Mouse (Mus musculus): Measurements from ENCODE around the gene Vps11. TPM values are rescaled to one million over a fixed set of nuclear protein-coding genes. Genes with fewer than 3 reads are reported as not detected.
A peak's percentile ranks its signal among the peaks of the same experiment; 100 is the strongest.

The Vps11 gene
- polyA plus RNA-seq, 1 experiment from 2014 or later: 34.4 TPM

GRCm38 (mm10) chr9:44334396-44335330 is 26.8 kb downstream of the Vps11 start, which contains the start of gene H2afx:
Gene H2afx, plus strand, starts transcription at chr9:44334694.
- peak; percentile 97 for ATAC-seq (ENCODE audit: low read depth)
- Histone ChIP-seq H3K9ac (replicated peaks; ENCODE audit: low read depth, low read length) (peak within 1 kb of the TSS; percentile 88), H3K36me3 (ENCODE audit: control insufficient read depth, insufficient read depth, low read length) (peaks cover 26% of the 10 kb centered on the region; the same call in 1 of the 2 replicates), H3K27me3 (ENCODE audit: control insufficient read depth, insufficient read depth, low read length) (no peaks in the 10 kb centered on the region), H3K4me1 (ENCODE audit: control insufficient read depth, insufficient read depth, low read length) (peaks cover 4% of the 10 kb centered on the region; the same call in 1 of the 2 replicates), H3K4me3 (ENCODE audit: low read depth, low read length) (peak within 1 kb of the TSS; percentile 82), H3K4me2 (ENCODE audit: low read depth, low read length) (peak within 1 kb of the TSS; percentile 83), H3K27ac (ENCODE audit: low read depth, low read length) (peak within 1 kb of the TSS; percentile 87), H3K9me3 (ENCODE audit: control insufficient read depth, low read length) (no peaks in the 10 kb centered on the region)
- under 1% methylated on average over 87 of the region's 91 CpGs for WGBS

GRCm38 (mm10) chr9:44332918-44333638 is 28.4 kb downstream of the Vps11 start:
- no peak for ATAC-seq (ENCODE audit: low read depth)
- Histone ChIP-seq H3K4me1 (ENCODE audit: control insufficient read depth, insufficient read depth, low read length) (peaks cover 4% of the 10 kb centered on the region), H3K36me3 (ENCODE audit: control insufficient read depth, insufficient read depth, low read length) (peaks cover 26% of the 10 kb centered on the region; the same call in 1 of the 2 replicates), H3K27ac (ENCODE audit: low read depth, low read length) (no peak overlapping the region), H3K9me3 (ENCODE audit: control insufficient read depth, low read length) (no peaks in the 10 kb centered on the region), H3K4me3 (ENCODE audit: low read depth, low read length) (no peak overlapping the region), H3K27me3 (ENCODE audit: control insufficient read depth, insufficient read depth, low read length) (no peaks in the 10 kb centered on the region), H3K4me2 (ENCODE audit: low read depth, low read length) (no peak overlapping the region), H3K9ac (replicated peaks; ENCODE audit: low read depth, low read length) (no peak overlapping the region)
- WGBS: 98% methylated on average over 13 of the region's 13 CpGs

- Histone ChIP-seq H3K4me2 (ENCODE audit: low read depth, low read length) (no peak overlapping the region), H3K9me3 (ENCODE audit: control insufficient read depth, low read length) (no peaks in the 10 kb centered on the region), H3K36me3 (ENCODE audit: control insufficient read depth, insufficient read depth, low read length) (peaks cover 26% of the 10 kb centered on the region; the same call in 1 of the 2 replicates), H3K27me3 (ENCODE audit: control insufficient read depth, insufficient read depth, low read length) (no peaks in the 10 kb centered on the region), H3K4me3 (ENCODE audit: low read depth, low read length) (no peak overlapping the region), H3K27ac (ENCODE audit: low read depth, low read length) (no peak overlapping the region), H3K9ac (replicated peaks; ENCODE audit: low read depth, low read length) (no peak overlapping the region), H3K4me1 (ENCODE audit: control insufficient read depth, insufficient read depth, low read length) (peaks cover 10% of the 10 kb centered on the region)
- 92% methylated on average over 6 of the region's 6 CpGs for WGBS
- no peak for ATAC-seq (ENCODE audit: low read depth)
Observed at GRCm38 (mm10) chr9:44330736-44331135, 30.7 kb downstream of the Vps11 start.

GRCm38 (mm10) chr9:44327926-44328325 is 33.5 kb downstream of the Vps11 start:
- Histone ChIP-seq H3K4me2 (ENCODE audit: low read depth, low read length) (peak overlapping the region; percentile 83), H3K36me3 (ENCODE audit: control insufficient read depth, insufficient read depth, low read length) (peaks cover 20% of the 10 kb centered on the region; the same call in 1 of the 2 replicates), H3K27ac (ENCODE audit: low read depth, low read length) (no peak overlapping the region), H3K4me3 (ENCODE audit: low read depth, low read length) (peak overlapping the region; percentile 48; the same call in 1 of the 2 replicates), H3K9me3 (ENCODE audit: control insufficient read depth, low read length) (no peaks in the 10 kb centered on the region), H3K4me1 (ENCODE audit: control insufficient read depth, insufficient read depth, low read length) (peaks cover 12% of the 10 kb centered on the region), H3K9ac (replicated peaks; ENCODE audit: low read depth, low read length) (peak overlapping the region; percentile 67; the same call in 1 of the 2 replicates), H3K27me3 (ENCODE audit: control insufficient read depth, insufficient read depth, low read length) (no peaks in the 10 kb centered on the region)
- WGBS: 88% methylated on average over 5 of the region's 5 CpGs
- ATAC-seq (ENCODE audit: low read depth): no peak

GRCm38 (mm10) chr9:44327064-44327711 is 34.3 kb downstream of the Vps11 start:
- H3K4me2 ChIP-seq (ENCODE audit: low read depth, low read length): peak overlapping the region; percentile 83
- peaks cover 14% of the 10 kb centered on the region; the same call in 1 of the 2 replicates for H3K36me3 ChIP-seq (ENCODE audit: control insufficient read depth, insufficient read depth, low read length)
- WGBS: 1% methylated on average over 22 of the region's 22 CpGs
- H3K9ac ChIP-seq (replicated peaks; ENCODE audit: low read depth, low read length): peak overlapping the region; percentile 67
- peak overlapping the region; percentile 63 for H3K27ac ChIP-seq (ENCODE audit: low read depth, low read length)
- peak overlapping the region; percentile 48 for H3K4me3 ChIP-seq (ENCODE audit: low read depth, low read length)
- H3K9me3 ChIP-seq (ENCODE audit: control insufficient read depth, low read length): no peaks in the 10 kb centered on the region
- peaks cover 12% of the 10 kb centered on the region for H3K4me1 ChIP-seq (ENCODE audit: control insufficient read depth, insufficient read depth, low read length)
- peak; percentile 25; the same call in 1 of the 2 replicates for ATAC-seq (ENCODE audit: low read depth)
- H3K27me3 ChIP-seq (ENCODE audit: control insufficient read depth, insufficient read depth, low read length): no peaks in the 10 kb centered on the region

- Histone ChIP-seq H3K27ac (ENCODE audit: low read depth, low read length) (peak overlapping the region; percentile 63), H3K27me3 (ENCODE audit: control insufficient read depth, insufficient read depth, low read length) (no peaks in the 10 kb centered on the region), H3K9me3 (ENCODE audit: control insufficient read depth, low read length) (no peaks in the 10 kb centered on the region), H3K4me1 (ENCODE audit: control insufficient read depth, insufficient read depth, low read length) (peaks cover 12% of the 10 kb centered on the region), H3K4me2 (ENCODE audit: low read depth, low read length) (peak overlapping the region; percentile 83), H3K4me3 (ENCODE audit: low read depth, low read length) (peak overlapping the region; percentile 48), H3K9ac (replicated peaks; ENCODE audit: low read depth, low read length) (peak overlapping the region; percentile 67), H3K36me3 (ENCODE audit: control insufficient read depth, insufficient read depth, low read length) (peaks cover 8% of the 10 kb centered on the region; the same call in 1 of the 2 replicates)
- ATAC-seq (ENCODE audit: low read depth): peak; percentile 92
- WGBS: under 1% methylated on average over 38 of the region's 38 CpGs
Observed at GRCm38 (mm10) chr9:44326371-44327063, 35.0 kb downstream of the Vps11 start.

- Histone ChIP-seq H3K27me3 (ENCODE audit: control insufficient read depth, insufficient read depth, low read length) (no peaks in the 10 kb centered on the region), H3K4me2 (ENCODE audit: low read depth, low read length) (peak within 1 kb of the TSS; percentile 83), H3K4me3 (ENCODE audit: low read depth, low read length) (peak within 1 kb of the TSS; percentile 48), H3K27ac (ENCODE audit: low read depth, low read length) (peak within 1 kb of the TSS; percentile 63), H3K4me1 (ENCODE audit: control insufficient read depth, insufficient read depth, low read length) (peaks cover 14% of the 10 kb centered on the region), H3K9me3 (ENCODE audit: control insufficient read depth, low read length) (no peaks in the 10 kb centered on the region), H3K9ac (replicated peaks; ENCODE audit: low read depth, low read length) (peak within 1 kb of the TSS; percentile 67), H3K36me3 (ENCODE audit: control insufficient read depth, insufficient read depth, low read length) (0 out of 2 replicates have a peak, but pooled peaks cover 4% of the 10 kb centered on the region)
- ATAC-seq (ENCODE audit: low read depth): 0 out of 2 replicates have a peak, but pooled peaks have one; percentile 9
- WGBS: 6% methylated on average over 12 of the region's 12 CpGs
Observed at GRCm38 (mm10) chr9:44325768-44326370, 35.6 kb downstream of the Vps11 start, which contains the start of gene Dpagt1. Gene Dpagt1, plus strand, starts transcription at chr9:44326019.
